Mouse (Mus musculus): ENCODE data around the gene Tmem204.

Gene Tmem204

DNA sequence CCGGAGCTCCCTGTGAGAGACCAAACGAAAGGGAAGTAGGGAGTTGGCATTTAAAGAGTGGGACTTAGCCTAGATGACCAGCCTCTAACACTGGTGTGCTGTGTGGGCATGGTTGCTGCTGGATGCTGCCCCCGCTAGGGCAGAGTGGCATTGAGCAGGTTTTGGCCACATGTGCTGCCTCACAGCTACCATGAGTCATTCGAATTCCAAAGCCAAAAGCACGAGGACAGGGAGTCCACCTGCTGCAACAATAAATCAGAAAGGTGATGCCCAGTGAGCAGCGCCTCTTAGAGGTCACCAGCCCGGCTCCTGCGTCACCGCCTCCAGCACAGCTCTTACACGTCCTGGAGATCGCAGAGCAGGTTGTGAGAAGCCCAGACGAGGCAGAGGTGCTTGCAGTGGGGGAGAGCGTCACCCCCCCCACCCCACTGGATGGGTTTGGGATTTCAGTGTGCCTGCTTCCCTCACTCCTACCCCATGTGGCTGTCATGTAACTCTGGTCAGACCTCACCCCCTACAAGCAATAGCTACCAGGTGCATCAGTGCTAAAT lies 1.5 kb upstream of the Tmem204 start:
- no peak for DNase-seq (ENCODE audit: low spot score)

DNA sequence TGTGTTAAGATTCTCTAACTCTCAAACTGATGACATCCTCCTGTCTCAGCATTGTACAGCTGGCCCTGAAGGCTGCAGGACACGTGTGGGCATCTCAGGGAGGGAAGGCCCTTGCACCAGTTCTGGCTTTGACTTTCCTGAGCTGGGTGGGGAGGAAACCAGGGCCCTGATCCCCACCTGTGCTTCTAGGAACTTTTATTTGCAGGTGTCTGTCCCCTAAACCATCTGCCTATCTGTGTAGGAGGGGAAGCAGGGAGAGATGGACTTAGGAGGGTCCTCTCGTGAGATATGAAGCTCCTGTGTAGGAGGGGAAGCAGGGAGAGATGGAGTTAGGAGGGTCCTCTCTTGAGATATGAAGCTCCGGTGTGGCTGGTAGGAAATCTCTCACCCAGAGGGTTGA lies 504 bp downstream of the Tmem204 start:
- DNase-seq (ENCODE audit: low spot score), result no peak

DNA sequence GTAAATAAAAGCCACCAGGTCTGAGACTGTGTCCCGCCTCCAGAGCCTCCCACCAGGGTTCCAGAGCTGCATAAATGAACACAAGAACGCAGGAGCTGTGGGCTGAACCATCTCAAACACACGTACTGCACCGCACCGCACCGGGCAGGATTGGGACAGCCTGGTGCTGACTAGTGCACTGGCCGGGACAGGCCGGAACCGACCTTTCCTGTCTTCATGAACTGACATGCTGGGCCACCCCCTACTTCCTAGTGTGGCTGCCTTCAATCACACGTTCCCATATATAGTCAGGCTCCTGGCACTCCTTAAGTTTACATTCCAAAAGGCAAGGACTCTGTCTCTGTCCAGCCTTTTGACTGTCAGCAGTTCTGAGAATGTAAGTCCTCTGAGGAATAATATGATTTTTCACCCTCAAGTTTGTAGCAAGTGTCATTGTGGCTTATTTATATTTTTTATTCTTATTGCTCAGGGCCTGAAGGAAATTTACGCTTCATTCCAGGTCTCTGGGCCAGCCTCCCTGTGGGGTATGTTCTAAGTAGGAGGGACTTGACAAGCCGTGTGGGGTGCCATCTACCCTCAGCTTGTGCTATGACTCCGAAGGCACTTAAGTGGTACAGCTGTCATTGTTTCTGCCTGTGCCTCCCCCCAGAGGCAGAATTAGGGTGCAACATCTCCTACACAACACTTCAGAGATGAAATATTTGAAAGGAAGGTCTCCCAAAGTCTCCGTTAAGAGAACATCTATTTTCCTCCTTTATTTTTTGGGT lies 1.1 kb downstream of the Tmem204 start:
- no peak for DNase-seq (ENCODE audit: low spot score)

DNA sequence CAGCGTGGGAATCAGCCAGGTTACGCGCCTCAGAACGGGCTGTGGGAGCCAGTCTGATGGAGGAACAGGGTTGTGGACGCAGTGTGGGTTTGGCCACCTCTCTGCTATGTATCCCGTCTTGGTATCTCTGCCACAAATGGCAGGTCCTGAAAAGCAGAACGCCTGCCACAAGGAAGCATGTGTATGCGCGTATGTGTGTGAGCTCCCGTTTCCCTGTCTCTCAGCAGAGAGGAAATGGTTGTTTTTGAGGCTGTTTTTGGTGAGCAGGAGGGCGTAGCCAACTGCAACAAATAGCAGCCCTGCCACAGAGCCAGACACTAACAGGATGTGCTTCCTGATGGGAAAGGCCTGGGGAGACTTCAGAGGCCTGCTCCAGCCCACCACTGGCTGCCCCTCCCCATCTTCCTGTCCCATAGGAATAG lies 2.4 kb downstream of the Tmem204 start:
- DNase-seq (ENCODE audit: low spot score), result no peak

DNA sequence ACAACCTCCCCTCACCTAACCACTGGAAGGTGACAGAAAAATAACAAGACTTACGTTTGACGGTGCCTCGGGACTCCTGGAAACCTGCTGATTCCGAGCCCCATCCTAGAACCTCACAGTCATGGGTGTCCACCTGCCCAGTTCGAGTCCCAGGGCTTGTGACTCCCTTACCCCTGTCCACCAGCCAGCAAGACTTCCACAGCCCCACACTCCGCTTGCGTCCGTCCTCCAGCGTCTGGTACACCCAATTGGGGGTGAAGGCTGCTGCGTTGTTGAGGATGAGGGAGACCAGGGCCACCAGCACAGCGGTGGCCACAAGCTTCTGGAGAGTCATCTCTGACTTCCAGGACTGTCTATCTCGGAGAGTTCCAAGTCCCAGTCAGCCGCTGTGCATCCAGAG lies 3.2 kb downstream of the Tmem204 start:
- no peak for DNase-seq (ENCODE audit: low spot score)

DNA sequence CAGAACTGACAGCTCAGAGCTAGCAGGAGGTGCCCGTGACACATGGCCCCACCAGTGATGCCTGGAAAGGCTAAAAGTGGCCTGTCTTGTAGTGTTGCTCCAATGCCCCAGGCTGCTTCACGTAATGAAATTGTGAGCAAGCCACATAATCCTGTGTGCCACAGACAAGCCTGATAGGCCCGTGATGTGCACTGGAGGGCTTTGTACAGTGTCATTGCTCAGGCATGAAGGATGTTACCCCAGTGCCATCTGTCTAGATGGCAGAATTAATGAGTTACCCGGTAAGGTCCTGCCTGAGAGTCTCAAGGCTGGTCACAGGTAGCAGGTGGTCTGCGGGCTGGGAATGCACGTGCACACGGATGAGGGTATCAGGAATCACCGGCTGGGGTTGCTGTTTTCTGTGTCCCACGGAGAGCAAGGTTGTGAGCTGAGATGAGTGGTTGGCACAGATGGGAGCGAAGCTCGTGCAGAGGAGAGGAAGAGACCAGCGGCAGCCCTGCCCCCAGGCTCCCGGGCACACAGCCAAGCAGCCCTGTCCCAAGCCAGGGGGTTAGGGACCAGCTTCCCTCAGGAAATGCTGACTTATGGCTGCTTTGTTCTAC lies 5.5 kb downstream of the Tmem204 start:
- DNase-seq (ENCODE audit: low spot score), result no peak

DNA sequence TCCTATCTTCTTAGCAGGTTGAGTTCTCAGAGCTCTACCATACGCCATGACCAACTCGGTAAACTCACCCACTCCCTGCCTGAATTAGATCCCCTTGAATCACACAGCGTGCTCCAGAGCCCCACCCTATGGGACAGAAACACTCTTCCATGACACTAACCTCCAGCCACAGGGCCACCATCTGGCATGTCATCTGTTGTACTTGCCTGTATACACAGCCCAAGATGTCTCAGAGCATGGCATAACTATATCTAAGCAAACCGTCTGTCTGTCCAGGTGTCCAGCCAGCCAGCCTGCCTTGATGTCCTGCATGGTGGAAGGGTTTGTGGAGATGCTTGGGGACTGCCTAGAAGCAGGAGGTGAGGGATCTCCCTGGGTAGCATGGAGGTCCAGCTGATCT lies 6.5 kb downstream of the Tmem204 start:
- no peak for DNase-seq (ENCODE audit: low spot score)

DNA sequence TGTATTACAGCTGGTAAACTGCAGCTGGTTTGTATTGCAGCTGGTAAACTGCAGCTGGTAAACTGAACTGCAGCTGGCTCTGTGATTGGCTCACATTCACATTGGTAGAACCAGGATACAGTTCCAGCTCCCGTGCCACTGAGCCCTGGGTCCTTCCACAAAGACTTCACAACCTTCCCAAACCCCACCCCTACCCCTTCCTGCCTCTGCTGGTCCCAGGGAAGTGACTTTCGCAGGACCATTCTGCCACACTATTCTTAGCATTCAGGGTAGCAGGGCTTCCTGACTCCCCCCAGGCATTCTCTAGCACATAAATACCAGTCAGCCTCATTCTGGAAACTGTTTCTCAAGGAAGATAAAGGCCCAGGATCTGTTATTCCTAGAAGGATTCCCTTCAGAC lies 14.7 kb downstream of the Tmem204 start:
- DNase-seq (ENCODE audit: low spot score), result no peak

DNA sequence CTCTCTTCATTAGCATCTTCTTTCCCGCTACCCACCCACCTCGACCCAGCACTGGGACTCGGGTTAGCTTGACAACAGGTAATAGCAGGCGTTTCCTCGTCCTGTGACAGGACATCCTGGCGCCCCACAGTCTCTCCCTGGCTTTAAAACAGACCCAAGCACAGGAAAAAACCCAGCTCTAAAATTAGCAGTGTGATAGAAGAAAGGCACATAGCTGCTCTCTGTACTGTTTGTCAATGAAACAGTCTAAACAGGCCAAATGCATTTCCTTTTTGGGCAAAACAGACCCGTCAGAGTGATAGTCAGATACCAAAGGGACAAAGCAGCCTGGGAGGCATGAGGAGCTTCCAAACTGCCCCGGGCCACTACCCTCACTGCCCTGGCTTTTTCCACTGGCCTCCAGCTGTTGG lies 15.9 kb downstream of the Tmem204 start:
- no peak for DNase-seq (ENCODE audit: low spot score)

DNA sequence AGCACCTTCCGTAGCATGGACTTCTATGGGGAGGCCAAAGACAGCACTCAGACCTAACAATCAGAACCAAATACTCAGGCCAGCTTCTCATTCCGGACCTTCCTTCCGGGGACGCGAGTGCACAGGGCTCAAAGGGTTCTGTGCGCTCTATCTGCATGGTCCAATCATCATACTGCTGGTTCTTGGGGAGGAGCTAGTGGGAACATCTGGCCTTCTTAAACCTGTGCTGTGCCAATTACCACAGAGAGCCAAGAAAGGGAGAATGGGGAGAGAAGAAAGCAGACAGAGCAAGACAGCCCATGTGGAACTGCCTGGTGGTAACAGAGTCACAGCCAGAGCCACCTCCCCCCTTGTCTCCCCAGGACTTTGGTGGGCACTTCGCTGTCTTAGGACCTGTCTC lies 16.8 kb downstream of the Tmem204 start:
- DNase-seq (ENCODE audit: low spot score), result no peak

DNA sequence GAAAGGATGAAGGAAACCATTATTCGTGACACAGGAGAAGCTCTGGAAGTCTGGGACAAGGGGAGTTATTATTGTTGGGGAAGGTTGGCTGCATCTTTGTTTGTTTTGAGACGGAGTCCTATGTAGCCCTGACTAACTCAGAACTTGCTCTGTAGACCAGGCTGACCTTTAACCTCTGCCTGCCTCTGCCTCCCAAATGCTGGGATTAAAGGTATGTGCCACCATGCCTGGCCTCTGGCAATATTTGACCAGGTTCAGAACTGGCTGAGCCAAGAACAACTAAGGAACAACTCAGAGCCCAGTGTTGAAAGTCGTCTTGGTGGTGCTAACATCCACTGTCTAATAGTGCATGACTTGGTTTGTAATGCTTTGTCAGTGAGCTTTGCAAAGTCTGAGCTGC lies 18.2 kb downstream of the Tmem204 start:
- no peak for DNase-seq (ENCODE audit: low spot score)

DNA sequence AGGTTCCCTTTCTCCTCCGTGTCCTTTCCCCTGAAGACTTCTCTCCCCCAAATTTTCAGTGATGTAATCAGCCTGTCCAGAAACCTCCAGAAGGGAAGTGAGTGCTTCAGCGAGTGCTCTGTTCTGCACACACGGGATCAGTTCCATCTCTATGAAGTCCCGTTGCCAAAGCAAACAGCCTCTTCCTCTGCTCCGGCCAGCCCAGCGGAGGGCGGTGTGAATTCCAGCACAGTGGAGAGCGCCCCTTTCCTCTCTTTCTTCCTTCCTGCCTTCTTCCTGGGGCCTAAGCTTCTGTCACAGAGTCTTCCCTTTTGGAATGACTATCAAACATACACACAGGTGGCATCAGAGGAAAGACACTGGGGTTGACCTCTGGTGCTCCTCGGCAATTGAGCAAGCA lies 19.0 kb downstream of the Tmem204 start:
- no peak for DNase-seq (ENCODE audit: low spot score)

DNA sequence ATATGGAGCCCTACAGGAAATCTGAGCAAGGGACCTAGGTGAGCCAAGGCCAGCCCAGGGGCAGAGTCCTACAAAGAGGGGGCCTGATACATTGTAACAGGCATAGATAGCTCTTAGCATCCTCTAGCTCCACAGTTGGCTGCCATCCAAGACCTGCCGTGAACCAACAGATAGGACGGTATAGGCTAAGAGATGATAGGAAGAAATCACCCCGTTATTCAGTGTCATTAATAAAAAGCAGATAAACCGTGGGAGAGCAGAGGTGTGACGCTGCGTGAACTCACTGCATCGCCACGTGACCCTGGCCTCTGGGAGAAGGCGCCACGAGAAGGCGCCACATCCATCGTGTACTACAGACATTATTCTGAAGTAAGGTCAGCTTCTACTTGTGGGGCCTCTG lies 19.5 kb downstream of the Tmem204 start:
- no peak for DNase-seq (ENCODE audit: low spot score)

DNA sequence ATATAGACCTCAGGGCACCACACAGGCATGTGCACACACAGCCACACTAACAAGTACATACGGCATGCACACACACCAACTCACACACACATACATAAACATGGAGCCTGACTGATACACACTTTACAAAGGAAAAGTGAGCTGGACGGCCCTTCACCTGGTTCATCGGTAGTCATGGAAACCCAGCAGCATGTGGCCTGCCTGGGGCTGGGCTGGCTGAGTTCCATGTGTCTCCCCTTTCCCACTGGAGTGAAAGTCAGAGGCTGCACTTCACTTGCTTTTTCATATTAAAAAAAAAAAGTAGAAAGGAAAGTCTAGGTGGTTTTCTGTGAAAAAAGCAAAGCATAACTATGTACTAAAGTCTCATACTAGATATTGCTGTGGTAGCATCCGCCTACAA lies 20.1 kb downstream of the Tmem204 start:
- no peak for DNase-seq (ENCODE audit: low spot score)

DNA sequence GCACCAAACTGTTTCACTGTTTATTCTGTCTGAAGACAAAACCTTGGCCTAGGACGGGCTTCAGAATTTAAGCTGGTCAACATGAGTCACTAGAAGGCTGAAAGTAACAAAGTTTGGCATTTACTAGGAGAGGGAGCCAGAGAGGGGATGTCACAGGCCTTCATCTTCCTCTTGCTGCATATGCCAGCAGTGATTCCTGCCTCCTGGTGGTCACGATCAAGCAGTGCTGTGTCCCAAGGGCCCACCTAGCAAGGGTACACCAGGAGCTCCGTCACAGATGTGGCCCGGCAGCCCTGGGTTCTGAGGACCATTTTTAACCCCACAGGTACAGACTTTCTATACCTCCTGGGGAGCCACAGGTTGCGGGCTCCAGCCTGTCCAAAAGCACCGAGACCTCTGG lies 26.4 kb downstream of the Tmem204 start:
- DNase-seq (ENCODE audit: low spot score), result no peak

DNA sequence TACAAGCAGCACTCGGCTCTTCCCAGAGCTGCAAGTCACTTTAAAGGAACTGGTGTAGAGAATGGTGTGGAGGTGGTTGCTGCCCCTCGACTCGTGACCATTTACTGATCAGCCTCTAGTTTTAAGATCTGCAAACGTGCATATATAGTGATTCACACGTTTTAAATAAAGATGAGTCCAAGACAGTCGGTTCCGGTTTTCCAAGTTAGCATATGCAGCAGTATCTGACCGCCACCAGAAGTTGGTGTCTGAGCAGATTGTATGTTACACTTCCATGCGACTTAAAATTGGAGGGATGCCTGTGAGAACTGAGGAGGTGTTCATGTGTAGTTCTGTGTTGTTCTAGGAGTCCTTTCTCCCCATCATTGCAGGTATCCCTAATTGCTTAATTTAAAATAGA lies 30.1 kb downstream of the Tmem204 start:
- DNase-seq (ENCODE audit: low spot score), result no peak

DNA sequence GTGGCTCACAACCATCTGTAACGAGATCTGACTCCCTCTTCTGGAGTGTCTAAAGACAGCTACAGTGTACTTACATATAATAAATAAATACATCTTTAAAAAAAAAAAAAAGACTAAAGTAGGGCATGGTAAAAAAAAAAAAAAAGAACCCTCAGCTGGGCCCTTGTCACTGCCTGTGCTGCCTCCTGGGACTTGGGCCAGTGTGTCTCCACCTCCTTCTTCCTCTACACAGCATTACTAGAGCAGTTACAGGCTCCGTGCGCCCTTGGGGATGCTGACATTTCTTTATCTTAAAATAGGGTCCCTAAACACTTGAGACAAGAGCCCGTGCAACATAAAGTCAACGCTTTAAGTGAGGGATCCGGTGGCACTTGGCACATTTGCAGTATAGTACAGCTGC lies 36.2 kb downstream of the Tmem204 start:
- DNase-seq (ENCODE audit: low spot score), result no peak

DNA sequence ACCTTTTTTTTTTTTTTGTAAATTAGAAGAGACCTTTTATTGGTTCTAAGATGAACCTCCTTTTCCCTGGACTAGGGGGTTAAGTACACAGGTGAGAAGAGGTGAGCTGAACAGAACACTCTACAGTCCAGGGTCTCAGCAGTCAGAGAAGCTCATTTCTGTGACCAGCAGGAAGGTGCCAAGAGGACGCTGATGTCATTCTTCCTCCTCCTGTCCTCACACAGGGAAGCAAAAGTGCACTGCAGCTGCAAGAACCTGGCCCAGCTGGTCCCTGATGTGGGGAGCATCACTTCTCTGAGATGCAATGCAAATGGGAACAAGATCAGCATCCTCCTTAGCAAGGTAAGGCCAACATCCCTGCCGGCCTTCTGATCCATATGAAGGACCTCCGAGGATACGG lies 38.1 kb downstream of the Tmem204 start:
- no peak for DNase-seq (ENCODE audit: low spot score)

DNA sequence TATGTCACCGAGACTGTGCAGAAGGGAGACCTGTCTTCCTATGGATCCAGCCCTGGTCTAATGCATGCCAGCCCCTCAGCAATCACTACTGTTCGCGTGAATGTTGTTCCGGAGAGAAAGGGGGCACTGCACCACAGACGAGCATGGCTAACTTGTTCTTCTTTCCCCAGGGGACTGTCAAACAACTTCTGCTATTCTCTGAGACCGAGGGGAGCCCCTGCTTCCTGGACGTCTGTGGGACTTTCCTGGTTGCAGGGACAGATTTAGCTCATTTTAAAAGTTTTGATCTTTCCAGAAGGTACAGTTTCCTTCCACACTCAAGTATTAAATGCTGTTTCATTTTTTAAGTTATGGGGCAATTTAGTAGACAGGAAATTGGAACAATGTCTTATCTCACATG lies 38.5 kb downstream of the Tmem204 start:
- DNase-seq (ENCODE audit: low spot score), result no peak

DNA sequence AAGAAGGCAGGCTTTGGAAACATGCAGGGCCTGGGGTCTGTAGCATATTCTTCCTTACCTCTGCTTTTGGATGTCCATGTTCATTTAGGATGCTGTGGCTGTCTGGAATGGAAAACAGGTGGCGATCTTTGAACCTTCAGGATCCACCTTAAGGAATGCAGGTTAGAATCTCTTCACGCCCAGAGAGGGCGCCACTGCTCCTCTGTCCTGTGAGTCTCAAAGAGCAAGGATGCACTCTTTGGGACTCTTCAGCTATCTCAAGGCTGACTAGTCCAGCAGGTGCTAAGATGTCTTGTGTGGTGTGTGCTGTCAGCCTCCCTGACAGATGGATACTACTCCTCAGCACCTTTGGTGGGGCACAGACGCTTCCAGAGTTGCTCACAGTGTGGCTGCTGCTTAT lies 47.2 kb downstream of the Tmem204 start:
- DNase-seq (ENCODE audit: low spot score), result peak; percentile 3

DNA sequence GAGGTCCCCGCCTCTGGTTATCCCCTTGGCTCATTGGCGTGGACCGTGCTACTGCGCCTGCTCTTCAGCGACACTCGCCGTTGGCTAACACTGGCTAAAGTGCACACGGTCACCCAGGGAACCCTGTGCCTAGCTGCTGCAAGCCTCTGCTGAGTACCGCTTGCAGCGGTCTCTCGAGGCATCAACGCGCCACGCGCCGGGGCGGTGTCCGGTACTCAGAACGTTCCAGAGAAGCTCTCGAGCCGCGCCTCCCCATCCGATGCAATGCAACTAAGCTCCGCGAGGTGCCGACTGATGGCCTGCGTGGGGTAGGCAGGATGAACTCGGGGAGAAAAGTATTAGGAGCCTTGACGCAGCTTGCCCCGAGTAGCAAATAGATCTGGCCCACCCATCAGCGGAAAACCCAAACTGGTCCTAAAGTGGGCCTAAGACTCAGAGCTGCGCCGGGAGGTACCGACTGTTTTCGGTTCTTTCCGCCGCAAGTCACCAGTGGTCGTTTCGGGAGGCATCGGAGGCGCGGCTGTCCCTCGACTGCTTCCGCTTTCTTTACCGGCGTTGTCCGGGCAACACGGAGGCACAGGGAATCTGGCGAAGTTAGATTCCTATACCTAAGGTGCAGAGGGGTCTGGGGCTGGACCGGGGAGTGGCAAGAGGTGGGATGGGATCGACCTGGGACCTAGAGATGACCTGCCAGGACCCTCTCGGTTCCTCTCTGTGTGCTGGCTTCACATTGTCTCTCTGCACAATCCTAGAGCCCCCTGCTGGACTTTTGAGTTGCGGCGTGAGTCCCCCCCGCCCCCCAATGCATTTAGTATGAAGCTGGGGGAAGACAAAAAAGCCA lies 66.9 kb downstream of the Tmem204 start:
- DNase-seq (ENCODE audit: low spot score), result peak; percentile 27

DNA sequence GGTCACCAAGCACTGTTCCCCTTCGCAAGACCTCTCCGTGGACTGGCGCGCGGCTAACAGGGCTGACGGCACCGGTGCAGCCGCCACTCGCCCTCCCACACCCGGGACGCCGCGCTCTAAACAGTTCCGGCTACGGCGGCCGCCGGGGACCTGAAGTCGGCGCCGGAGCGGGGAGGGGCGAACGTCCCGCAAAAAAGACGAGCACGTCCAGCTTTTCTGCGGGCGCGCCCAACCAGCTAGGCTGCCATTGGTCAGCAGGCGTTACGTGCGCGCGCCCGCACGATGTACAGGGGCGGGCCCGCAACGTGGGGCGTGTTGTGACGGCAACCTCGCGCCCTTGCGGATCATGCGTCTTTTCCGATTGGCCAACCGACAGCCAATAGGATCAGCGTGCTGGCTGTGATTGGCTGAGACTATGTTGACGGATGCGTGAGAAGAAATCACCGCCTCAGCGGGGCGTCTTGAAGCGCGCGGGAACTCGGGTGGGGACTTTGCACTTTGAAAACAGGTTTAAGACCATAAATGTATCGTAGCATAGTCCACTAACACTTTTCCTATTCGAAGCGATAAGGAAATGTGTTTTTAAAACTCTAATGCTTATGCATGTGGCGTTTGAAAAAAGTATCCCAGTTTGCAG lies 67.6 kb downstream of the Tmem204 start, which contains the start of the genes Cramp1l and Ift140:
Cramp1l (minus strand) TSS at position 134 of the 637 bp plus-strand sequence.
Ift140 (plus strand) TSS at position 431 of the 637 bp plus-strand sequence.
- peak; percentile 98 for DNase-seq (ENCODE audit: low spot score)

Data from c-Kit-positive CD71-positive TER-119-positive erythroid progenitor cells, embryonic 14.5 days (primary cell).